Mouse (Mus musculus) embryonic fibroblast, embryonic 13.5 days (primary cell): Measurements from ENCODE around the gene Edem2.

Experiments
- CTCF ChIP-seq: IDR thresholded peaks from 2 replicates; pipeline ENCODE4 v1.5.1; 2011; ENCODE audit warnings: mild to moderate bottlenecking, control low read depth, low read length, moderate library complexity, borderline replicate concordance; ENCODE audit not compliant: insufficient read depth
- POLR2A ChIP-seq: IDR thresholded peaks from 2 replicates; pipeline ENCODE4 v1.6.1; 2011; ENCODE audit warnings: low read depth, mild to moderate bottlenecking, control low read depth, low read length, moderate library complexity

DNA sequence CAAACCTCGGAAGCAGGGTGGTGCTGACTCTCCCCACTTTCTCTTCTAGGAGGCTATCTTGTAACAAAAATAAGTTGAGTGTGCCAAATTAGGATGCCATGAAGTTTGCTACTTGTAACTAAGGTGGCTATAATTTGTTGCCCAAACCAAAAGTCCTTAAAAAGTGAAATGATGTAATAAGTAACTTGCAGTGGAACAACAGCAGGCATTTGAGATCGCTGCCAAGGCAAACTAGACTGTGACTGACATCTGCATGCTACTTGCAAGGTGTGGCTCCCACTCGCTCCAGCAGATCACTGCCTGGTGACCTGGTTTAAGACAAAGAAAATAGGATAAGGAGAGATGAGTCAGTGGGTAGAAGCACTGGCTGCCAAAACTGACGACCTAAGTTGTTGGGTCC is 36.1 kb downstream of the Edem2 start:
- TF ChIP-seq CTCF (no peak), POLR2A (no peak)
